ENCODE assay signal across 24 mouse cellular contexts in genomic region chr5:101821491-101822310, GRCm38 (mm10). TPM values are rescaled to one million over a fixed set of nuclear protein-coding genes. Genes with fewer than 3 reads are reported as not detected.
DNase-seq lines count a peak whose midpoint lies in the region; ATAC-seq and TF ChIP-seq lines count a peak whose summit lies in the region.
"Had no signal": no experiment of that assay in that cellular context is flagged by ENCODE, and none has a peak within 500 bp of the region (broad histone marks: within the 10 kb centered on the region; RNA-seq: fewer than 3 reads in every experiment).

No protein-coding gene starts in this region.

- 59% methylated on average over 17 of the region's 17 CpGs for WGBS in intestine, embryonic 16.5 days
- WGBS in kidney, adult 2 months = 40% methylated on average over 17 of the region's 17 CpGs
- 53% methylated on average over 17 of the region's 17 CpGs for WGBS in kidney, postnatal 0 days
- WGBS in small intestine, adult 2 months = 39% methylated on average over 17 of the region's 17 CpGs

- peak overlapping the region; percentile 75 for H3K27ac ChIP-seq in intestine, embryonic 16.5 days (ENCODE audit: low read length)
- no peak overlapping the region; the same call in 1 of the 2 replicates for H3K27ac ChIP-seq in kidney, adult 2 months (ENCODE audit: insufficient read depth, low read depth, low read length)
- peak overlapping the region; percentile 83 for H3K27ac ChIP-seq in kidney, postnatal 0 days
- H3K27ac ChIP-seq in small intestine, adult 2 months (ENCODE audit: insufficient read depth, low read depth, low read length) = peak overlapping the region; percentile 75; the same call in 1 of the 2 replicates
- H3K27ac ChIP-seq: embryonic facial prominence, embryonic 15.5 days; forebrain, embryonic 10.5 days; hindbrain, embryonic 15.5 days; limb, embryonic 13.5 days; liver, embryonic 12.5 days; midbrain, embryonic 12.5 days had no signal

- peaks cover 17% of the 10 kb centered on the region for H3K4me1 ChIP-seq in intestine, embryonic 16.5 days (ENCODE audit: control insufficient read depth, insufficient read depth, low read length)
- peaks cover 8% of the 10 kb centered on the region; the same call in 1 of the 2 replicates for H3K4me1 ChIP-seq in kidney, adult 2 months (ENCODE audit: control insufficient read depth, insufficient read depth, low read length)
- peaks cover 16% of the 10 kb centered on the region; the same call in 1 of the 2 replicates for H3K4me1 ChIP-seq in kidney, postnatal 0 days (replicated peaks; ENCODE audit: insufficient read depth, low read length)
- H3K4me1 ChIP-seq in small intestine, adult 2 months (ENCODE audit: control insufficient read depth, insufficient read depth, insufficient read length, low read length) = peaks cover 21% of the 10 kb centered on the region

- DNase-seq in kidney, adult 2 months = peak; percentile 51
- DNase-seq in kidney, postnatal 0 days (ENCODE audit: low spot score) = peak; percentile 18
- DNase-seq in Muller cell, postnatal 12 days (ENCODE audit: inconsistent ontology term) = no peak
- no peak for DNase-seq in thymus, postnatal 36 days
- no peak for DNase-seq in heart, postnatal 25 days (ENCODE audit: low spot score)
- DNase-seq: adrenal gland, postnatal 10 days; cerebellum, adult 2 months; gastrocnemius, postnatal 10 days; heart, adult 11 months; heart, postnatal 14 days; lung, postnatal 14 days; right cerebral cortex, postnatal 14 days; thymus, postnatal 25 days had no signal

- no peak overlapping the region for H3K4me3 ChIP-seq in intestine, embryonic 16.5 days (ENCODE audit: low read length)
- no peak overlapping the region for H3K4me3 ChIP-seq in kidney, adult 2 months (ENCODE audit: insufficient read depth, low read depth, low read length)
- H3K4me3 ChIP-seq in kidney, postnatal 0 days (replicated peaks; ENCODE audit: low read depth, low read length) = no peak overlapping the region
- H3K4me3 ChIP-seq in small intestine, adult 2 months (ENCODE audit: low read depth, low read length) = no peak overlapping the region
- H3K4me3 ChIP-seq: embryonic facial prominence, embryonic 15.5 days; forebrain, embryonic 10.5 days; heart, embryonic 12.5 days; hindbrain, embryonic 15.5 days; limb, embryonic 13.5 days; liver, embryonic 12.5 days; midbrain, embryonic 12.5 days had no signal

- no peaks in the 10 kb centered on the region for H3K36me3 ChIP-seq in intestine, embryonic 16.5 days (ENCODE audit: control insufficient read depth, insufficient read depth, low read length)
- no peaks in the 10 kb centered on the region for H3K36me3 ChIP-seq in kidney, adult 2 months (ENCODE audit: control insufficient read depth, insufficient read depth, low read length)
- H3K36me3 ChIP-seq in kidney, postnatal 0 days (ENCODE audit: insufficient read depth, low read length) = no peaks in the 10 kb centered on the region
- H3K36me3 ChIP-seq in small intestine, adult 2 months (ENCODE audit: control insufficient read depth, insufficient read depth, low read length) = peaks cover 52% of the 10 kb centered on the region
- H3K36me3 ChIP-seq: embryonic facial prominence, embryonic 15.5 days; forebrain, embryonic 10.5 days; heart, embryonic 12.5 days; hindbrain, embryonic 15.5 days; limb, embryonic 13.5 days; liver, embryonic 12.5 days; midbrain, embryonic 12.5 days had no signal

- intact Hi-C loops in heart, postnatal 25 days (cut with DNase I) = no loop called here

- H3K4me2 ChIP-seq in intestine, embryonic 16.5 days (ENCODE audit: low read depth, low read length) = peak overlapping the region; percentile 7; the same call in 1 of the 2 replicates
- H3K4me2 ChIP-seq in kidney, postnatal 0 days (ENCODE audit: low read length) = no peak overlapping the region
- H3K4me2 ChIP-seq: embryonic facial prominence, embryonic 15.5 days; heart, embryonic 12.5 days; hindbrain, embryonic 15.5 days; limb, embryonic 13.5 days; liver, embryonic 12.5 days; midbrain, embryonic 12.5 days had no signal

- 0 out of 2 replicates have a peak overlapping the region, but pooled peaks have one; percentile 7 for H3K9ac ChIP-seq in intestine, embryonic 16.5 days (ENCODE audit: low read depth, low read length)
- no peak overlapping the region for H3K9ac ChIP-seq in kidney, postnatal 0 days (ENCODE audit: low read depth, low read length)
- H3K9ac ChIP-seq: embryonic facial prominence, embryonic 15.5 days; heart, embryonic 12.5 days; hindbrain, embryonic 15.5 days; limb, embryonic 13.5 days; liver, embryonic 12.5 days; midbrain, embryonic 12.5 days had no signal

- TF ChIP-seq POLR2A in kidney, adult 2 months (IDR thresholded peaks at IDR 0.05; ENCODE audit: low read depth, low read length) = no peak
- no peak for TF ChIP-seq POLR2A in small intestine, adult 2 months (IDR thresholded peaks at IDR 0.05; ENCODE audit: low read depth, low read length)

- ATAC-seq in intestine, embryonic 16.5 days = peak; percentile 63
- peak; percentile 47 for ATAC-seq in kidney, postnatal 0 days (replicated peaks; ENCODE audit: low FRiP score, low read depth)
- ATAC-seq: forebrain, embryonic 16.5 days; liver, embryonic 12.5 days had no signal

- no peaks in the 10 kb centered on the region for H3K27me3 ChIP-seq in intestine, embryonic 16.5 days (replicated peaks; ENCODE audit: control insufficient read depth, insufficient read depth, low read length)
- no peaks in the 10 kb centered on the region for H3K27me3 ChIP-seq in kidney, adult 2 months (replicated peaks; ENCODE audit: control insufficient read depth, insufficient read depth, low read length)
- no peaks in the 10 kb centered on the region for H3K27me3 ChIP-seq in kidney, postnatal 0 days (ENCODE audit: insufficient read depth, low read length)
- no peaks in the 10 kb centered on the region for H3K27me3 ChIP-seq in small intestine, adult 2 months (ENCODE audit: control insufficient read depth, insufficient read depth, low read length)

- no peaks in the 10 kb centered on the region for H3K9me3 ChIP-seq in intestine, embryonic 16.5 days (ENCODE audit: control insufficient read depth, low read length)
- no peaks in the 10 kb centered on the region for H3K9me3 ChIP-seq in kidney, postnatal 0 days (replicated peaks; ENCODE audit: low read length)
- H3K9me3 ChIP-seq: embryonic facial prominence, embryonic 15.5 days; forebrain, embryonic 10.5 days; heart, embryonic 12.5 days; hindbrain, embryonic 15.5 days; limb, embryonic 13.5 days; liver, embryonic 12.5 days; midbrain, embryonic 12.5 days had no signal

- TF ChIP-seq CTCF in kidney, adult 2 months (conservative IDR thresholded peaks at IDR 0.05; ENCODE audit: insufficient read depth, insufficient read length, low read depth, low read length) = no peak
- no peak for TF ChIP-seq CTCF in kidney, postnatal 0 days (IDR thresholded peaks at IDR 0.05; ENCODE audit: low read depth)
- TF ChIP-seq CTCF in small intestine, adult 2 months (IDR thresholded peaks at IDR 0.05; ENCODE audit: extremely low read depth, insufficient read length, insufficient replicate concordance, low read depth, low read length) = no peak

RNA-seq across cellular contexts. Expression of gene Cds1, which starts 56.8 kb away (rescaled TPM):
- polyA plus RNA-seq in intestine, embryonic 16.5 days (2015; fragmentation: Nextera tagmentation; extraction: Ambion mirVana) = 24.8 and 30.2 TPM in 2 replicates
- 35.5 and 37.3 TPM in 2 replicates for polyA plus RNA-seq in kidney, adult 2 months (2012; rRNA removed)
- 21.7 and 25.7 TPM in 2 replicates for polyA plus RNA-seq in kidney, postnatal 0 days (2015; fragmentation: Nextera tagmentation; extraction: Ambion mirVana)
- 39.8 and 112 TPM in 2 replicates for polyA plus RNA-seq in small intestine, adult 2 months (2012; rRNA removed)
- 10 to 100 TPM; 13.2 to 13.4 TPM for total RNA-seq in heart, postnatal 25 days (2021)
- polyA plus RNA-seq: C2C12 had no signal

Comparison
In these comparisons a context has a peak if more than half of its experiments do, and no peak if none do; other contexts are left out.
1. DNase-seq: peak in kidney, adult 2 months (single experiment) and kidney, postnatal 0 days (single experiment); none in Muller cell, postnatal 12 days (single experiment), thymus, postnatal 36 days (0 of 2) and heart, postnatal 25 days (single experiment).